Mouse (Mus musculus): Measurements from ENCODE around the gene Dgcr8. TPM values are rescaled to one million over a fixed set of nuclear protein-coding genes. Genes with fewer than 3 reads are reported as not detected.

Dgcr8 gene
- 26.6 TPM for polyA plus RNA-seq (2017; shearing (Covaris generic))

DNA sequence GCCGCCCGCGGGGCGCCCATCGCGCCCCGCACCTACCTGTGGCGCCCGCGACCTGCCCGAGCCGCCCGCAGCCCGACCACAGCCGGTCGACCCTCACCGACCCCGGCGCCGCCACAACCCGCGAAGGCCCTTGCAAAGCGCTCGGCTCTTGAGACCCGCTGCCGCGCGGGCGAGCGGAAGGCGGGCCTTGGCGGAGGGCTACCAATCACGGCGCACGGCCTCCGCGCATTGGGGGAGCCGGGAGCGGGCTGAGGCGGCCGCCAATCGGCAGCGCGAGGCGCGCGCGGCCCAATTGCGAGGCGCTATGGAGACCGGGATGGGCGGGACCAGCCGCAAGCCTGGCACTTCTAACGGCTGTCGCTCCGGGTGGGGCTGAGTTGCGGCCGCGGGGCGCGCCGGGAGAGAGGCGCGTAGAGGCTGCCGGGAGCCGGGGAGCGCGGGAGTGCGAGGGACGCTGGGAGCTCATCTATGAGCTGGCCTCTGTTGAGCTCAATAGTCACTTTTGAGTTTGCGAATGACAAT is at the start of gene Dgcr8:
Gene Dgcr8 (minus strand): TSS at position 180 of the 522 bp plus-strand sequence.

GRCm38 (mm10) chr16:18258221-18258620 is 30.8 kb downstream of the Dgcr8 start, which contains the start of gene Gm49776:
TSS of gene Gm49776 (minus strand) at chr16:18258321.

GRCm38 (mm10) chr16:18248433-18249363 is 40.3 kb downstream of the Dgcr8 start, which contains the start of the genes Trmt2a and Ranbp1:
TSS of gene Trmt2a (plus strand) at chr16:18248679.
TSS of gene Ranbp1 (minus strand) at chr16:18248732.

GRCm38 (mm10) chr16:18234671-18235388 is 54.2 kb downstream of the Dgcr8 start, which contains the start of gene Zdhhc8:
TSS of gene Zdhhc8 (minus strand) at chr16:18235136.

GRCm38 (mm10) chr16:18217579-18217978 is 71.5 kb downstream of the Dgcr8 start, which contains the start of gene Ccdc188:
TSS of gene Ccdc188 (plus strand) at chr16:18217879.

Other genes with a start within 250 kb of the Dgcr8 start
- gene Dgcr6, start 236.4 kb downstream of the Dgcr8 start, polyA plus RNA-seq (2017; shearing (Covaris generic)) = 31.6 TPM
- gene Prodh, start 199.0 kb downstream of the Dgcr8 start, polyA plus RNA-seq (2017; shearing (Covaris generic)) = 7.1 TPM
- not detected for gene Rtn4r, start 161.6 kb downstream of the Dgcr8 start, polyA plus RNA-seq (2017; shearing (Covaris generic))
- gene Ccdc188, start 71.4 kb downstream of the Dgcr8 start, polyA plus RNA-seq (2017; shearing (Covaris generic)) = not detected
- gene Zdhhc8, start 54.1 kb downstream of the Dgcr8 start, polyA plus RNA-seq (2017; shearing (Covaris generic)) = 2.7 TPM
- gene Trmt2a, start 40.6 kb downstream of the Dgcr8 start, polyA plus RNA-seq (2017; shearing (Covaris generic)) = 102 TPM
- gene Ranbp1, start 40.5 kb downstream of the Dgcr8 start, polyA plus RNA-seq (2017; shearing (Covaris generic)) = 190 TPM
- gene Gm49776, start 30.9 kb downstream of the Dgcr8 start, polyA plus RNA-seq (2017; shearing (Covaris generic)) = not detected
- gene Tango2, start 58.9 kb upstream of the Dgcr8 start, polyA plus RNA-seq (2017; shearing (Covaris generic)) = 58.5 TPM
- 1.3 TPM for gene Arvcf, start 58.9 kb upstream of the Dgcr8 start, polyA plus RNA-seq (2017; shearing (Covaris generic))
- 31.0 TPM for gene Txnrd2, start 137.1 kb upstream of the Dgcr8 start, polyA plus RNA-seq (2017; shearing (Covaris generic))
- gene Comt, start 137.6 kb upstream of the Dgcr8 start, polyA plus RNA-seq (2017; shearing (Covaris generic)) = 78.3 TPM
- 15.6 TPM for gene Gnb1l, start 209.5 kb upstream of the Dgcr8 start, polyA plus RNA-seq (2017; shearing (Covaris generic))
- gene Rtl10, start 209.7 kb upstream of the Dgcr8 start, polyA plus RNA-seq (2017; shearing (Covaris generic)) = 0.89 TPM